ENCODE assay signal across 7 mouse cellular contexts in the genomic region with DNA sequence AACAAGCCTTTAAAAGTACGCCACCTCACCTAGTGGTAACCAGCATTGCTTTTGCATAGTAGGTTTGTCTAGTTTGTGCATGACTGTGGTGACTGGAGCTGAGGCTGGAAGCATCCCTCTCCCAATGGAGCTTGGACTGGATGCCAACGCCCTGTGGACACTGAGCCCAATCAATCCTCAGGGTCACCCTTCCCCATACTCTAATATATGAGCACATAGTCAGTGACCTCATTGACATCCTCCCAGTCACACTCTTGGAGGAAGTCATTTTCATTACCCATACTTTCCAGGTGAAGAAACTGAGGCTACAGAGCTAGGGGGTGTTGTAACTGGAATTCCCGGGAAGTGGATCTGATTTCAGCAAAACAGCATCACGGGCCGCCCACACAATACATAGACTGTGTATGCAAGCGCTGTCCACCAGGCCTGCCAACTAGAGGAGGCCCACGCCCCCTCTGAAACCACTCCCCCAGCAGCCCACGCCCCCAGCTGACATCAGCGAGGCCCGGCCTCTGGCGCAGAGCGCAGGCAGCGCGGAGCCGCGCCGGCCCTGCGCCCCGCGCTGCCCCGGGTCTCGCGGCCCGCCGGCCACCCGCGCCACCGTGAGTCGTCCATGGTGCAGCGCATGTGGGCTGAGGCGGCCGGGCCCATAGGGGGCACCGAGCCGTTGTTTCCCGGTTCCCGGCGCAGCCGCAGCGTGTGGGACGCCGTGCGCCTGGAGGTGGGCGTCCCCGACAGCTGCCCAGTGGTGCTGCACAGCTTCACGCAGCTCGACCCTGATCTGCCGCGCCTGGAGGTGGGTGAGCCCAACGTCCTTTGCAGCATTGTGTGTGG. TPM values are rescaled to one million over a fixed set of nuclear protein-coding genes. Genes with fewer than 3 reads are reported as not detected.
DNase-seq lines count a peak whose midpoint lies in the region; ATAC-seq and TF ChIP-seq lines count a peak whose summit lies in the region.

No protein-coding gene starts in this region.

- H3K4me1 ChIP-seq in intestine, postnatal 0 days (replicated peaks; ENCODE audit: control insufficient read depth, insufficient read depth, low read length), result peaks cover 11% of the 10 kb centered on the region; the same call in 1 of the 2 replicates
- H3K4me1 ChIP-seq in limb, embryonic 10.5 days, result peaks cover 86% of the 10 kb centered on the region
- H3K4me1 ChIP-seq in midbrain, embryonic 12.5 days, result peaks cover 94% of the 10 kb centered on the region

- peak; percentile 39; the same call in 1 of the 2 replicates for TF ChIP-seq CTCF in intestine, postnatal 0 days (IDR thresholded peaks at IDR 0.05; ENCODE audit: low read depth)

- peak; percentile 85 for DNase-seq in adrenal gland, adult 8-10 months
- peak; percentile 82 for DNase-seq in embryo, embryonic 11.5 days (ENCODE audit: low read depth, low spot score)
- peak; percentile 79 to 89 for DNase-seq in gastrocnemius, postnatal 4 days (ENCODE audit: low spot score in 2 of 2)
- peak; percentile 87 for DNase-seq in limb, embryonic 10.5 days (ENCODE audit: low spot score)
- DNase-seq in spleen, adult 18-20 months, result peak; percentile 79 to 86

- ATAC-seq in intestine, postnatal 0 days, result peak; percentile 87
- ATAC-seq in midbrain, embryonic 12.5 days (ENCODE audit: low FRiP score, low read depth), result peak; percentile 87

- H3K4me2 ChIP-seq in intestine, postnatal 0 days (replicated peaks; ENCODE audit: low read depth), result peak overlapping the region; percentile 95
- H3K4me2 ChIP-seq in midbrain, embryonic 12.5 days (replicated peaks), result peak overlapping the region; percentile 86

- H3K4me3 ChIP-seq in intestine, postnatal 0 days (ENCODE audit: low read depth, low read length), result peak overlapping the region; percentile 63
- H3K4me3 ChIP-seq in limb, embryonic 10.5 days, result peak overlapping the region; percentile 78
- H3K4me3 ChIP-seq in midbrain, embryonic 12.5 days, result peak overlapping the region; percentile 53

- H3K36me3 ChIP-seq in intestine, postnatal 0 days (ENCODE audit: control insufficient read depth, insufficient read depth), result no peaks in the 10 kb centered on the region
- H3K36me3 ChIP-seq in limb, embryonic 10.5 days, result peaks cover 11% of the 10 kb centered on the region; the same call in 1 of the 2 replicates
- no peaks in the 10 kb centered on the region for H3K36me3 ChIP-seq in midbrain, embryonic 12.5 days

- H3K27me3 ChIP-seq in intestine, postnatal 0 days (replicated peaks; ENCODE audit: control insufficient read depth, insufficient read depth, low read length), result no peaks in the 10 kb centered on the region
- H3K27me3 ChIP-seq in limb, embryonic 10.5 days (ENCODE audit: low read depth, poor library complexity, severe bottlenecking), result no peaks in the 10 kb centered on the region
- H3K27me3 ChIP-seq in midbrain, embryonic 12.5 days, result no peaks in the 10 kb centered on the region

- H3K9me3 ChIP-seq in intestine, postnatal 0 days (ENCODE audit: control insufficient read depth), result no peaks in the 10 kb centered on the region
- no peaks in the 10 kb centered on the region for H3K9me3 ChIP-seq in limb, embryonic 10.5 days (replicated peaks)
- no peaks in the 10 kb centered on the region for H3K9me3 ChIP-seq in midbrain, embryonic 12.5 days

- H3K27ac ChIP-seq in intestine, postnatal 0 days (ENCODE audit: low read depth, low read length), result peak overlapping the region; percentile 46; the same call in 1 of the 2 replicates
- H3K27ac ChIP-seq in limb, embryonic 10.5 days, result peak overlapping the region; percentile 90
- peak overlapping the region; percentile 76 for H3K27ac ChIP-seq in midbrain, embryonic 12.5 days (replicated peaks)

- H3K9ac ChIP-seq in intestine, postnatal 0 days (ENCODE audit: low read depth, low read length), result peak overlapping the region; percentile 58
- H3K9ac ChIP-seq in midbrain, embryonic 12.5 days (replicated peaks), result peak overlapping the region; percentile 72

- WGBS in intestine, postnatal 0 days, result 3% methylated on average over 49 of the region's 49 CpGs
- WGBS in limb, embryonic 10.5 days, result 3% methylated on average over 49 of the region's 49 CpGs
- 3% methylated on average over 49 of the region's 49 CpGs for WGBS in midbrain, embryonic 12.5 days

RNA-seq across cellular contexts. Expression of gene Ralgds, which starts 20.2 kb away (rescaled TPM):
- total RNA-seq in adrenal gland, adult 8-10 months (2022), result 10 to 100 TPM; 33.3 to 51.0 (median 38.6) TPM
- 10 to 100 TPM; 68.2 to 79.3 TPM for total RNA-seq in gastrocnemius, postnatal 4 days (2021)
- 11.5 and 15.6 TPM in 2 replicates for polyA plus RNA-seq in intestine, postnatal 0 days (2015; fragmentation: Nextera tagmentation; extraction: Ambion mirVana)
- 46.7 and 58.9 TPM in 2 replicates for polyA plus RNA-seq in limb, embryonic 10.5 days (2016; fragmentation: Nextera tagmentation; extraction: Ambion mirVana)
- 87.6 and 93.5 TPM in 2 replicates for polyA plus RNA-seq in midbrain, embryonic 12.5 days (2016; fragmentation: Nextera tagmentation; extraction: Ambion mirVana)

RNA-seq across cellular contexts. Expression of gene Gm10134, which starts 27.3 kb away (rescaled TPM):
- total RNA-seq in adrenal gland, adult 8-10 months (2022), result 1 to 10 TPM; 3.0 to 5.1 (median 4.7) TPM
- total RNA-seq in gastrocnemius, postnatal 4 days (2021), result 1 to 10 TPM; 1.7 to 2.7 TPM
- 6.0 and 8.7 TPM in 2 replicates for polyA plus RNA-seq in intestine, postnatal 0 days (2015; fragmentation: Nextera tagmentation; extraction: Ambion mirVana)
- polyA plus RNA-seq in limb, embryonic 10.5 days (2016; fragmentation: Nextera tagmentation; extraction: Ambion mirVana), result not detected in 2 replicates
- polyA plus RNA-seq in midbrain, embryonic 12.5 days (2016; fragmentation: Nextera tagmentation; extraction: Ambion mirVana), result 1.5 TPM in 1 of 2 replicates, not detected in the other

RNA-seq across cellular contexts. Expression of gene Cel, which starts 30.0 kb away (rescaled TPM):
- total RNA-seq in adrenal gland, adult 8-10 months (2022), result not detected
- total RNA-seq in gastrocnemius, postnatal 4 days (2021), result not detected
- 5.5 and 7.9 TPM in 2 replicates for polyA plus RNA-seq in intestine, postnatal 0 days (2015; fragmentation: Nextera tagmentation; extraction: Ambion mirVana)
- not detected in 2 replicates for polyA plus RNA-seq in limb, embryonic 10.5 days (2016; fragmentation: Nextera tagmentation; extraction: Ambion mirVana)
- not detected in 2 replicates for polyA plus RNA-seq in midbrain, embryonic 12.5 days (2016; fragmentation: Nextera tagmentation; extraction: Ambion mirVana)

RNA-seq across cellular contexts. Expression of gene Gbgt1, which starts 36.5 kb away (rescaled TPM):
- 10 to 100 TPM in 1 of 4 experiments, 1 to 10 TPM in 3; 4.8 to 12.6 (median 6.7) TPM for total RNA-seq in adrenal gland, adult 8-10 months (2022)
- total RNA-seq in gastrocnemius, postnatal 4 days (2021), result 1 to 10 TPM; 3.0 to 5.1 TPM
- polyA plus RNA-seq in intestine, postnatal 0 days (2015; fragmentation: Nextera tagmentation; extraction: Ambion mirVana), result 1.1 and 1.6 TPM in 2 replicates
- not detected in 2 replicates for polyA plus RNA-seq in limb, embryonic 10.5 days (2016; fragmentation: Nextera tagmentation; extraction: Ambion mirVana)
- 1.0 and 1.2 TPM in 2 replicates for polyA plus RNA-seq in midbrain, embryonic 12.5 days (2016; fragmentation: Nextera tagmentation; extraction: Ambion mirVana)

RNA-seq across cellular contexts. Expression of gene Gtf3c5, which starts 50.4 kb away (rescaled TPM):
- total RNA-seq in adrenal gland, adult 8-10 months (2022), result 10 to 100 TPM; 21.4 to 26.3 (median 23.4) TPM
- 10 to 100 TPM; 14.8 TPM for total RNA-seq in gastrocnemius, postnatal 4 days (2021)
- polyA plus RNA-seq in intestine, postnatal 0 days (2015; fragmentation: Nextera tagmentation; extraction: Ambion mirVana), result 8.4 and 8.9 TPM in 2 replicates
- polyA plus RNA-seq in limb, embryonic 10.5 days (2016; fragmentation: Nextera tagmentation; extraction: Ambion mirVana), result 69.9 and 71.6 TPM in 2 replicates
- 51.9 and 55.5 TPM in 2 replicates for polyA plus RNA-seq in midbrain, embryonic 12.5 days (2016; fragmentation: Nextera tagmentation; extraction: Ambion mirVana)

Comparison
In these comparisons a context has a peak if more than half of its experiments do, and no peak if none do; other contexts are left out.
1. Peak in every context shown above with its lines: DNase-seq, ATAC-seq, H3K4me3 ChIP-seq and H3K27ac ChIP-seq.